Mouse (Mus musculus): ENCODE measurements around the gene Tbx6.

DNA sequence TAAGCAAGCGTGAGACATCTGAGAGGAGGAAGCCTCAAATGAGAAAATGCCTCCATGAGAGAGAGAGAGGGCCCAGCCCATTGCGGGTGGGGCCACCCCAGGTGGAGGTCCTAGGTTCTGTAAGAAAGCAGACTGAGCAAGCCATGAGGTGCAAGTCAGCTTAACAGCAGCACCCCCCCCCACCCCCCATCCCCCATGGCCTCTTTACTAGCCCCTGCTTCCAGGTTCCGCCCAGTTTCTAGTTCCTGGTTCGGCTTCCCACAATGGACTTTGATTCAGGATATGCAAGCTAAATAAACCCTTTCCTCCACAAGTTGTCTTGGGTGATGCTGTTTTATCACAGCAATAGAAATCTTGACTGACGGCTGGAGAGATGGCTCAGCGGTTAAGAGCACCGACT lies 32.5 kb upstream of the Tbx6 start:
- no peak for TF ChIP-seq CTCF (IDR thresholded peaks at IDR 0.05; ENCODE audit: extremely low read depth, insufficient read depth, low read length)
- no peak for TF ChIP-seq POLR2A (IDR thresholded peaks at IDR 0.05; ENCODE audit: extremely low read depth, insufficient read depth, low read length)

Data from cortical plate, adult 2 months (tissue).